Mouse (Mus musculus) retina, embryonic 14.5 days (tissue): Measurements from ENCODE around the gene Smok3b.
"Not testable (repeated sequence)": the region's sequence is repeated elsewhere in the genome, so short reads cannot be mapped to it uniquely, and the experiment has no call there.

Experiments used
- DNase-seq: peaks from one replicate; pipeline ENCODE4 v3.0.0-alpha.2; 2015; ENCODE audit warnings: low spot score

Smok3b gene

DNA sequence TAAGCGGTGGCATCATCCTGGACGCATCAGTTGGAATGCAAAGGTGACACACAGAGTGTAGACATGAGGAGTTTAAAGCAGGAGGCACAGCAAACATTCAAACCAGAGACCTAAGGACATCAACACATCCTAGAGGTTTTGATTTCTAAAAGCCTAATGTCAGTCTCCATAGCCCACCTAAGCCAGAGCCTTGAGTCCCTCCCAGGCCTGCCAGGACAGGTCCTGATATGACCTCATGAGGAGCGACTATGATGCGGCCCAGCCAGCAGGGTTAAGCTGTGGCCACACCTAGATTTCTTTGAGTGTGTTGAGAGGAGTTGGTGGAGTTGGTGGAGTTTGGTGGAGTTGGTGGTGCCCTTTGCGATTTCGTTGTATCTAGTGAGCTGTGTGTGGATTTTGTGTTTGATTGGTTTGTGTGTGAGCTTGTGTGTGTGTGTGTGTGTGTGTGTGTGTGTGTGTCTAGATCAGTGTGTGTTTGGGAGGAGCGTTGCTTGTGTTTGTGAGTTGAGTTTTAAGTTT lies at the start of gene Smok3b, which contains the start of gene Smok3a:
Gene Smok3b, plus strand, starts transcription at position 469 of the 519 bp plus-strand sequence.
Gene Smok3a, plus strand, starts transcription at position 301 of the 519 bp plus-strand sequence.
- DNase-seq: not testable (repeated sequence)

DNA sequence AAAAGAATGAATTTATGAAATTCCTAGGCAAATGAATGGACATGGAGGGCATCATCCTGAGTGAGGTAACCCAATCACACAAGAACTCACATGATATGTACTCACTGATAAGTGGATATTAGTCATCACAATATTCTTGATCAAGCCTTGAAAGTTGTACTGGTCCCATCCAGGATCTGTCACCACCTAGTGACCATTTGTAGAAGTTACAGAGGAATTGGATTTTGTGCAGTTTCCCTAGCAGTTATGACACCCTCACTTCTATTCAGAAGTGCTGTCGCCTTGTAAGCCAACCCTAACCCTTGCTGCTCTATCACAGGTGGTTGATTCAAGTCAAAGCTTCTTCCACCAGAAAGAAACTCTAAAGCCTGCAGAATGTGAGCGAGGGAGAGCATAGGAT lies 48.1 kb upstream of the Smok3b start:
- DNase-seq: no peak

- no peak for DNase-seq
Measured at GRCm38 (mm10) chr5:137973738-137974137, 47.5 kb upstream of the Smok3b start.

DNA sequence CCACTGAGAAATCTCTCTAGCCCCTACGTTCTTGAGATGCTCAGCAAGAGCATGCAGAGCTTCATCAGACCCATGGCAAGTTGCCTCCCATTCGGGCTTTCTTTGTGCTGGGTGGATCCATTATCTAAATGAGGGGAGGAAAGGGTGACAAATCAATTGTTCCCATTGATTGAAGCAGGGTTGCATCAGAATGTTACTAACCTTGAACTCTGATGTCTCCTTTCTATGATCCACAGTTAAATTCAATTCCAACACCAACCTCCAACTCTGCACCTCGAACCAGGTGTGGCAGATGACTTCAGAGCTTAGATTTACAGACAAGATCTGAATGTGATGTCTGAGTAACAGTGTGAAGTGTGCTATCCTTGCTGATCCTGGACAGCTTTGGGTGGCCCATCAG lies 46.5 kb upstream of the Smok3b start:
- DNase-seq: no peak

DNA sequence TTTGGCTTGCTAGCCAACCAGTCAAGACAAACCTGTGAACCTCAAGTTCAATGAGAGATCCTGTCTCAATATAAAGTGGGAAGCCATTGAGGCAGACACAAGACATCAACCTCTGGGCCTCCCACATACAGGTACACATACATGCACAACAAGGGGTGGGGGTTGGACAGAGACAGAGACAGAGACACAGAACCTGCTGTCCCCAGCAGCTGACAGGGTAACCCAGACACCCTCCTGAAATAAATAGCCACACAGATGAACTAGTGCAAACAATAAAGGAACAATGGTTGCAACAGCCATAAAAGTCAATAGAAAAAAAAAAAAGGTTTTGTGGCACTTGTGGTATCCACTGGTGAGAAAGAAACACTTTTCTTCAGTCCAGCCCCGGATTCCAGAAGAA lies 45.8 kb upstream of the Smok3b start:
- no peak for DNase-seq

- no peak for DNase-seq
Measured at GRCm38 (mm10) chr5:137977291-137977690, 43.9 kb upstream of the Smok3b start.

DNA sequence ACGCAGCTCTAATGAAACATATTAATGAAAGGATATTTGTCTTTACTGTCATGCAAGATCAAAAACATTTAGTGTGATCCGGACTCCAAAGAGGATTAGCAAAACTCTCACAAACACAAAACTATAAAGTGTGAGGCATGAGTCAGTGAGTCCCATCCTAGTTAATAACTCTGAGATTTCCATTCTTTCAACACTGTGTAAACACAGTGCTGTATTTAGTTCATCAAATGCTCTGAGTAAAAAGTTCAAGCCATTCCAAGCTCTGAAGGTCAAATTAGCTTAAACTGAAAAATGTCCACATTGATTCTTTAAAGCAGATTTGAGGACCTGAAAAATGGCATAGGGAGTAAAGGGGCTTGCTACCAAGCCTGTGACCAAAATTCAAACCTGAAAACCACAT lies 42.1 kb upstream of the Smok3b start:
- no peak for DNase-seq

- DNase-seq: no peak
Measured at GRCm38 (mm10) chr5:137981300-137981699, 39.9 kb upstream of the Smok3b start, which contains the start of gene Azgp1. Gene Azgp1, plus strand, starts transcription at chr5:137981520.

GRCm38 (mm10) chr5:137986351-137986750 lies 34.9 kb upstream of the Smok3b start:
- no peak for DNase-seq

DNA sequence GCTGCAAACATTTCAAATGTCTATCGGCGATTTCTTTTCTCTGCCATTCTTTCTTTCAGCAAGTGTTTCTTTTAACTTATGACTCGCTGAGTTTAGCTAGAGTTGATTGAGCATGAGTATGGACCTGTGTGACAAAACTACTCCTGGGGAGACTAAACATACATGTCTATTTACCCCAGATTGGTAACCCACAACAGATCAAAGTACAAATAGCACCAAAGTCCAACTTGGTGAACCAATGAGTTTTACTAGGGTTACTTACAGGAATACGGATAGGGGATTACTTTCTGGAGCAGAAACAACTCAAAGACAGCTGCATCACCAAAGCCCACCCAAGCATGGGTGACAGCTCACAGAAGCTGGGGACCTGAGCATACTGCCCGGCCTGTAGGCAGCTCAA lies 11.8 kb upstream of the Smok3b start:
- DNase-seq: no peak

DNA sequence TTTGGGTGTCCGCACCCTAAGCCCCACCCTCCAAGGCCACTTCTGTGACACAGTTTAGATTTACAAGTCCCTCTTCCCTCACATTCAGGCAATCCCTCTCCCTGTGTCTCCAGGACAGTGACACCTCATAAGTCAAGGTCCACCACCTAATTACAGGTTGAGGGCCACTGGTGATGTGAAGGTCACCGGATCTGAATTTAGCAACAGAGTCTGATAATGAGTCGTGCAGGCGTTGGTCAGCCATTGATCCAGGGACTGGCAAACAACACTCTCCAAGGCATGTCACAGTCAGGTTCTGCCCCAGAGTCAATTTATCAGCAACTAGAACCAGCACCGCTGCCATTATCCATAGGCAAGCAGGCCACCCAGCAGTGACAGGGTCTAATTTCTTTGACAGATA lies 8.8 kb upstream of the Smok3b start:
- DNase-seq: no peak

- no peak for DNase-seq
Measured at GRCm38 (mm10) chr5:138016530-138016929, 4.7 kb upstream of the Smok3b start.

DNA sequence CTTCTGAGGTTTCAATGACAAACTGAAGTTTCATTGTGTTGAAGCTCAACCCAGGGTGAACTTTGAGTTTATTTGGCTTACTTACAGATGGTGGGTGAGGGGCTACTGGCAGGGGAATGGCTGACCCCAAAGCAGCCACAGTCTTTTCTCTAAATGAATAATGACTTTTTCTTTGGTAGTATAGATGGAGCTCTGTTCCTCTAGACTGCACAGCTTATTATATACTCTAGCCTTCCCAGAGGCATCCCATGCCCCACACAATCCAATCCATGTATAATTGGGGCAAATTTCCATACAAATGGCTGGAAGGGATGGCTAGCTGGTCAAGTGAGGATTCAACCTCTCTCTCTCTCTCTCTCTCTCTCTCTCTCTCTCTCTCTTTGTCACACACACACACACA lies 4.2 kb upstream of the Smok3b start:
- no peak for DNase-seq

- DNase-seq: not testable (repeated sequence)
Measured at GRCm38 (mm10) chr5:138019577-138019976, 1.7 kb upstream of the Smok3b start.

DNA sequence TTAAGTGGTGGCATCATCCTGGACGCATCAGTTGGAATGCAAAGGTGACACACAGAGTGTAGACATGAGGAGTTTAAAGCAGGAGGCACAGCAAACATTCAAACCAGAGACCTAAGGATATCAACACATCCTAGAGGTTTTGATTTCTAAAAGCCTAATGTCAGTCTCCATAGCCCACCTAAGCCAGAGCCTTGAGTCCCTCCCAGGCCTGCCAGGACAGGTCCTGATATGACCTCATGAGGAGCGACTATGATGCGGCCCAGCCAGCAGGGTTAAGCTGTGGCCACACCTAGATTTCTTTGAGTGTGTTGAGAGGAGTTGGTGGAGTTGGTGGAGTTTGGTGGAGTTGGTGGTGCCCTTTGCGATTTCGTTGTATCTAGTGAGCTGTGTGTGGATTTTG lies 31.7 kb downstream of the Smok3b start, which contains the start of gene Smok3c:
Gene Smok3c, plus strand, starts transcription at position 301 of the 400 bp plus-strand sequence.
- not testable (repeated sequence) for DNase-seq

- DNase-seq: no peak
Measured at GRCm38 (mm10) chr5:138073803-138074202, 52.6 kb downstream of the Smok3b start.

- no peak for DNase-seq
Measured at GRCm38 (mm10) chr5:138075684-138076083, 54.5 kb downstream of the Smok3b start.

DNA sequence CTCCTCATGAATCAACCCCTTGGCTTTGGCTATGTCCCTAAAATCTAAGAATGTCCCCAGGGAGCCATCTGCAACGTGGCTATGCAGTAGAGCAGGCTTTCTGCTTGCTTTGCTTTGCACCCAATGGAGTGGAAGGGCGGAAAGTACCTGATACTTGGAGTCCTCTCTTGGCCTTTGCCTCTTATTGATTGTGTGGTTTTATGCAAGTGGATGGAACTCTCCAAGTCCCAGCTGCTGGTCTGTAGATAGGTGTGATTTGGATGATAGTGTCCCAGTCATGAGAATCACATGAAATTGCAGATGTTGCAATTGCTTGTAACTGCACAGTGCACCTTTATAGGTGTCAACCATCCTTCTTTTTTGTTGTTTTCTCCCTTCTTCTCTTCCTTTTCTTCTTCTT lies 54.9 kb downstream of the Smok3b start:
- DNase-seq: no peak

GRCm38 (mm10) chr5:138080456-138080855 lies 59.2 kb downstream of the Smok3b start:
- DNase-seq: no peak

DNA sequence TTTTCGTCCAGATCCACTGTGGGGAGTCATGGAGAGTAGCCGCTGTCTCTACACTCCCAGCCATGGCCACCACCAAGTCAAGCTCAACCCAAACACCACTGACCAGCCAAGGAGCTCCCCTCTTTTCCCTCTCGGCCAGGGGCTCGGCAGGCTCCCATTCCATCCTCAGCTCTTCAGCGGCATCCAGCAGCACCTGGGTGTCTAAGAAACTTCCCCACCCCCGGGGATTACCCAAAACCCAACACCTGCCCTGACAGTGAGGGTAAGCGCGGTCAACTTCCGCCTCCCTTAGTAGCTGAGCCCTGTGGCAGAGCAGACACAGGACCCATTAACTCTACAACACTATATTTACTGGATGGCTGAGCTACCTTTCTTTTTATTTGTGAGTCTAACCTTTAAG lies 60.2 kb downstream of the Smok3b start:
- DNase-seq: no peak

- DNase-seq: no peak
Measured at GRCm38 (mm10) chr5:138083318-138083900, 62.2 kb downstream of the Smok3b start.

- DNase-seq: no peak
Measured at GRCm38 (mm10) chr5:138083936-138084335, 62.7 kb downstream of the Smok3b start.

DNA sequence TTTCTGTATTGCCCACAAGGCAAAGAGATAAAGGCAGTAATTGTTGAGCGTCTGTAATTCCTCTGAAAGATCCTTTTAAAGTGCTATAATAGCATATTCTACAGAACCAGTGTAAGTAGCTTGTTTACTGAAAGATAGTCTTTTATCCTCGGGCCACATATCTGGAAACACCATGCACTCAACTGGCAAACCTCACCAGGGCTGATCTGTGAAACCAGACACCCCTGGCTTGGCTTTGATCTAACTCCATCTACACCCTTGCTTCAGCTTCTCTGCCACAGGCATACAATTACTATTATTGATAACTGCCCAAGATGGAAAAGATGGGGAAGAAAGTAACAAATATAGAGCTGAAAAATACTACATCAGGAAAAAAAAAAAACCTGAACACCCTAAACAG lies 63.3 kb downstream of the Smok3b start:
- DNase-seq: peak; percentile 7

- peak; percentile 87 for DNase-seq
Measured at GRCm38 (mm10) chr5:138084996-138085395, 63.8 kb downstream of the Smok3b start, which contains the start of gene Zkscan1. Gene Zkscan1, plus strand, starts transcription at chr5:138085084.
